Mouse (Mus musculus) left cerebral cortex, postnatal 25 days (tissue): ENCODE measurements at regions not wholly inside any gene's neighbourhood (a gene's known extent, or its start where the extent isn't known, plus 50 kb on each side); places are given as distances from the start of the nearest gene placed in this dataset.
A peak's percentile ranks its signal among the peaks of the same experiment; 100 is the strongest.

Experiments
- DNase-seq, 2 experiments: peaks; one replicate each; pipeline ENCODE4 v3.0.0; 2022; ENCODE audit warnings: low spot score in 2 of 2, mixed read lengths in 1 of 2
- intact Hi-C: fragments of 180-260 bp; cut with DNase I; formaldehyde crosslinking; loops from one replicate; pipeline ENCODE4 v1.15.1; 2025

GRCm38 (mm10) chr1:76513490-76513889 lies 967.4 kb downstream of the Slc4a3 start:
- DNase-seq: peak in 1 of 2 experiments; percentile 24
- intact Hi-C loops: loop anchor here (10.0 kb wide), 1 partner anchor 311 kb away; no protein-coding TSS in a partner anchor

- no peak for DNase-seq
- intact Hi-C loops: no loop called here
Measured at GRCm38 (mm10) chr1:76529531-76529930, 983.5 kb downstream of the Slc4a3 start.

- DNase-seq: no peak
- intact Hi-C loops: no loop called here
Measured at GRCm38 (mm10) chr1:76530342-76530741, 984.3 kb downstream of the Slc4a3 start.

- intact Hi-C loops: no loop called here
- DNase-seq: no peak
Measured at GRCm38 (mm10) chr1:76535522-76535956, 979.3 kb downstream of the Epha4 start.

- intact Hi-C loops: no loop called here
- DNase-seq: no peak
Measured at GRCm38 (mm10) chr1:76540529-76540928, 974.4 kb downstream of the Epha4 start.

GRCm38 (mm10) chr1:76550876-76551275 lies 964.0 kb downstream of the Epha4 start:
- intact Hi-C loops: no loop called here
- DNase-seq: no peak

GRCm38 (mm10) chr1:76559441-76559840 lies 955.4 kb downstream of the Epha4 start:
- intact Hi-C loops: no loop called here
- no peak for DNase-seq

GRCm38 (mm10) chr1:76575487-76575886 lies 939.4 kb downstream of the Epha4 start:
- DNase-seq: no peak
- intact Hi-C loops: no loop called here

- intact Hi-C loops: no loop called here
- no peak for DNase-seq
Measured at GRCm38 (mm10) chr1:76585921-76586320, 929.0 kb downstream of the Epha4 start.

GRCm38 (mm10) chr1:76625831-76626230 lies 889.1 kb downstream of the Epha4 start:
- DNase-seq: peak in 1 of 2 experiments; percentile 8
- intact Hi-C loops: no loop called here

GRCm38 (mm10) chr1:76629861-76630260 lies 885.0 kb downstream of the Epha4 start:
- intact Hi-C loops: loop anchor here (10.0 kb wide), 1 partner anchor 885 kb away; the partner anchor contains the start of gene Epha4
- no peak for DNase-seq

- intact Hi-C loops: loop anchor here (10.0 kb wide), 1 partner anchor 881 kb away; the partner anchor contains the start of gene Epha4
- DNase-seq: no peak
Measured at GRCm38 (mm10) chr1:76634071-76634470, 880.8 kb downstream of the Epha4 start.

GRCm38 (mm10) chr1:76637268-76638009 lies 877.4 kb downstream of the Epha4 start:
- peak in 1 of 2 experiments; percentile 33 for DNase-seq
- intact Hi-C loops: loop anchor here (10.0 kb wide), 1 partner anchor 877 kb away; the partner anchor contains the start of gene Epha4

- intact Hi-C loops: loop anchor here (10.0 kb wide), 1 partner anchor 877 kb away; the partner anchor contains the start of gene Epha4
- no peak for DNase-seq
Measured at GRCm38 (mm10) chr1:76638010-76638400, 876.9 kb downstream of the Epha4 start.

GRCm38 (mm10) chr1:76641181-76641711 lies 873.6 kb downstream of the Epha4 start:
- intact Hi-C loops: no loop called here
- no peak for DNase-seq

- intact Hi-C loops: no loop called here
- no peak for DNase-seq
Measured at GRCm38 (mm10) chr1:76642703-76643102, 872.2 kb downstream of the Epha4 start.

GRCm38 (mm10) chr1:76644895-76645294 lies 870.0 kb downstream of the Epha4 start:
- intact Hi-C loops: no loop called here
- DNase-seq: no peak

GRCm38 (mm10) chr1:76654826-76655225 lies 860.1 kb downstream of the Epha4 start:
- DNase-seq: no peak
- intact Hi-C loops: no loop called here

- intact Hi-C loops: no loop called here
Measured at GRCm38 (mm10) chr1:76658228-76658627, 856.7 kb downstream of the Epha4 start.

GRCm38 (mm10) chr1:76660146-76660545 lies 854.7 kb downstream of the Epha4 start:
- intact Hi-C loops: no loop called here
- peak in 1 of 2 experiments; percentile 74 for DNase-seq

More at GRCm38 (mm10) chr1:76658228-76658627, 856.7 kb downstream of the Epha4 start:
- DNase-seq: no peak

- intact Hi-C loops: no loop called here
- no peak for DNase-seq
Measured at GRCm38 (mm10) chr1:76664381-76664780, 850.5 kb downstream of the Epha4 start.
